In the genomic region with DNA sequence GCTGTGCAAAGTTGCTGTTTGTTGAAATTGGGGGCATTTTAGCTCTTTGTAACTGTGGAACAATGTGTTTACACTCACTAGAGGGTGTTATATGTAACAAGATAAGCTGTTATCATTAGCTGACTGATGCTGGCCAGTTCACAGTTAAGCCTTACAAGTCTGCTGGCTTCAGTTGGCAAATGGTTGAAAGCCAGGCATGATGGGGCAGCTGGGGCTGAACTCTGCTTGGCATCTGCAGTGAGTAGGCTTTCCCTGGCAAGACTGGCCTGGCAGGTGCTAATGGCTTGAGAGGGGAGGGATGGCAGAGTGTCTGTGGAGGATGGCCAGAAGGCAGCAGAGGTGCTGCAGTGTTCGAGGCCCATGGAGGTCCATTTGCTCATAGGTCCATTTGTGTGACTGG, we compare ENCODE assay signal across 8 mouse cellular contexts. TPM values are rescaled to one million over a fixed set of nuclear protein-coding genes. Genes with fewer than 3 reads are reported as not detected.
A peak's percentile ranks its signal among the peaks of the same experiment; 100 is the strongest.
DNase-seq lines count a peak whose midpoint lies in the region; ATAC-seq lines count a peak whose summit lies in the region.

No protein-coding gene starts in this region.

- no peaks in the 10 kb centered on the region for H3K36me3 ChIP-seq in forebrain, embryonic 10.5 days (replicated peaks)
- no peaks in the 10 kb centered on the region for H3K36me3 ChIP-seq in forebrain, embryonic 11.5 days (ENCODE audit: control insufficient read depth, insufficient read depth, low read length)
- H3K36me3 ChIP-seq in embryonic facial prominence, embryonic 12.5 days = no peaks in the 10 kb centered on the region
- H3K36me3 ChIP-seq in heart, embryonic 15.5 days = no peaks in the 10 kb centered on the region
- H3K36me3 ChIP-seq in limb, embryonic 13.5 days = no peaks in the 10 kb centered on the region

- 100% methylated on average over 1 of the region's 1 CpGs for WGBS in forebrain, embryonic 10.5 days
- 87% methylated on average over 1 of the region's 1 CpGs for WGBS in forebrain, embryonic 11.5 days
- WGBS in embryonic facial prominence, embryonic 12.5 days = 88% methylated on average over 1 of the region's 1 CpGs
- WGBS in heart, embryonic 15.5 days = 54% methylated on average over 1 of the region's 1 CpGs
- WGBS in limb, embryonic 13.5 days = 71% methylated on average over 1 of the region's 1 CpGs

- ATAC-seq in forebrain, embryonic 11.5 days (replicated peaks; ENCODE audit: low FRiP score) = no peak
- ATAC-seq in embryonic facial prominence, embryonic 12.5 days (ENCODE audit: insufficient number of reproducible peaks, insufficient read depth, low FRiP score, low TSS enrichment) = no peak
- no peak for ATAC-seq in heart, embryonic 15.5 days (replicated peaks; ENCODE audit: insufficient number of reproducible peaks, insufficient read depth, low FRiP score, low read depth)
- no peak for ATAC-seq in limb, embryonic 13.5 days (ENCODE audit: low FRiP score, low read depth)

- H3K27ac ChIP-seq in forebrain, embryonic 10.5 days = peak overlapping the region; percentile 51; the same call in 1 of the 2 replicates
- H3K27ac ChIP-seq in forebrain, embryonic 11.5 days (ENCODE audit: low read depth, low read length) = no peak overlapping the region
- peak overlapping the region; percentile 19 for H3K27ac ChIP-seq in embryonic facial prominence, embryonic 12.5 days
- H3K27ac ChIP-seq in heart, embryonic 15.5 days = peak overlapping the region; percentile 77
- peak overlapping the region; percentile 49; the same call in 1 of the 2 replicates for H3K27ac ChIP-seq in limb, embryonic 13.5 days

- H3K27me3 ChIP-seq in forebrain, embryonic 10.5 days (ENCODE audit: poor library complexity, severe bottlenecking) = peaks cover 29% of the 10 kb centered on the region
- peaks cover 2% of the 10 kb centered on the region for H3K27me3 ChIP-seq in forebrain, embryonic 11.5 days (ENCODE audit: control insufficient read depth, insufficient read depth, low read length)
- peaks cover 7% of the 10 kb centered on the region for H3K27me3 ChIP-seq in embryonic facial prominence, embryonic 12.5 days
- no peaks in the 10 kb centered on the region for H3K27me3 ChIP-seq in heart, embryonic 15.5 days
- peaks cover 11% of the 10 kb centered on the region for H3K27me3 ChIP-seq in limb, embryonic 13.5 days

- H3K4me1 ChIP-seq in forebrain, embryonic 10.5 days = peaks cover 25% of the 10 kb centered on the region
- no peaks in the 10 kb centered on the region for H3K4me1 ChIP-seq in forebrain, embryonic 11.5 days (replicated peaks; ENCODE audit: control insufficient read depth, insufficient read depth, low read length)
- peaks cover 21% of the 10 kb centered on the region; the same call in 1 of the 2 replicates for H3K4me1 ChIP-seq in embryonic facial prominence, embryonic 12.5 days
- peaks cover 40% of the 10 kb centered on the region for H3K4me1 ChIP-seq in heart, embryonic 15.5 days (replicated peaks)
- peaks cover 15% of the 10 kb centered on the region for H3K4me1 ChIP-seq in limb, embryonic 13.5 days

- no peak for DNase-seq in forebrain, embryonic 10.5 days (ENCODE audit: extremely low spot score, low spot score)
- DNase-seq in forebrain, embryonic 11.5 days (ENCODE audit: low spot score) = no peak
- peak; percentile 47 for DNase-seq in 3134 (ENCODE audit: extremely low read depth, insufficient read length, low spot score)
- no peak for DNase-seq in ovary, postnatal 36 days (ENCODE audit: low spot score)
- DNase-seq in right cerebral cortex, postnatal 14 days = no peak

- no peak overlapping the region for H3K9ac ChIP-seq in forebrain, embryonic 11.5 days (ENCODE audit: low read length)
- H3K9ac ChIP-seq in embryonic facial prominence, embryonic 12.5 days = no peak overlapping the region
- no peak overlapping the region for H3K9ac ChIP-seq in heart, embryonic 15.5 days
- 0 out of 2 replicates have a peak overlapping the region, but pooled peaks have one; percentile 19 for H3K9ac ChIP-seq in limb, embryonic 13.5 days

- no peaks in the 10 kb centered on the region for H3K9me3 ChIP-seq in forebrain, embryonic 10.5 days
- H3K9me3 ChIP-seq in forebrain, embryonic 11.5 days (ENCODE audit: control insufficient read depth, low read length) = no peaks in the 10 kb centered on the region
- no peaks in the 10 kb centered on the region for H3K9me3 ChIP-seq in embryonic facial prominence, embryonic 12.5 days
- no peaks in the 10 kb centered on the region for H3K9me3 ChIP-seq in heart, embryonic 15.5 days (replicated peaks)
- no peaks in the 10 kb centered on the region for H3K9me3 ChIP-seq in limb, embryonic 13.5 days

- no peak overlapping the region for H3K4me3 ChIP-seq in forebrain, embryonic 10.5 days
- no peak overlapping the region for H3K4me3 ChIP-seq in forebrain, embryonic 11.5 days (ENCODE audit: low read depth, low read length)
- no peak overlapping the region for H3K4me3 ChIP-seq in embryonic facial prominence, embryonic 12.5 days
- H3K4me3 ChIP-seq in heart, embryonic 15.5 days = peak overlapping the region; percentile 23
- peak overlapping the region; percentile 15; the same call in 1 of the 2 replicates for H3K4me3 ChIP-seq in limb, embryonic 13.5 days

- no peak overlapping the region for H3K4me2 ChIP-seq in forebrain, embryonic 11.5 days (ENCODE audit: low read depth, low read length, severe bottlenecking)
- peak overlapping the region; percentile 21; the same call in 1 of the 2 replicates for H3K4me2 ChIP-seq in embryonic facial prominence, embryonic 12.5 days (replicated peaks)
- peak overlapping the region; percentile 57 for H3K4me2 ChIP-seq in heart, embryonic 15.5 days
- peak overlapping the region; percentile 45 for H3K4me2 ChIP-seq in limb, embryonic 13.5 days (replicated peaks)

RNA-seq across cellular contexts. Expression of gene Ampd3, which starts 6.1 kb away (rescaled TPM):
- polyA plus RNA-seq in forebrain, embryonic 10.5 days (2016; fragmentation: Nextera tagmentation; extraction: Ambion mirVana) = 1.2 and 1.5 TPM in 2 replicates
- 1.6 and 1.9 TPM in 2 replicates for polyA plus RNA-seq in forebrain, embryonic 11.5 days (2014; fragmentation: Nextera tagmentation; extraction: Ambion mirVana)
- 1.9 and 3.2 TPM in 2 replicates for polyA plus RNA-seq in embryonic facial prominence, embryonic 12.5 days (2016; fragmentation: Nextera tagmentation; extraction: Ambion mirVana)
- polyA plus RNA-seq in heart, embryonic 15.5 days (2015; fragmentation: Nextera tagmentation; extraction: Ambion mirVana) = 8.0 and 9.3 TPM in 2 replicates
- polyA plus RNA-seq in limb, embryonic 13.5 days (2015; fragmentation: Nextera tagmentation; extraction: Ambion mirVana) = 2.8 and 3.7 TPM in 2 replicates

Comparison
In these comparisons a context has a peak if more than half of its experiments do, and no peak if none do; other contexts are left out.
1. H3K4me3 ChIP-seq: peak in heart, embryonic 15.5 days (single experiment) and limb, embryonic 13.5 days (single experiment); none in forebrain, embryonic 10.5 days (single experiment), forebrain, embryonic 11.5 days (single experiment) and embryonic facial prominence, embryonic 12.5 days (single experiment).